Mouse (Mus musculus): ENCODE data around the gene Meis2. TPM values are rescaled to one million over a fixed set of nuclear protein-coding genes. Genes with fewer than 3 reads are reported as not detected.

Meis2 gene
- polyA plus RNA-seq, 1 experiment from 2014 or later: 13.1 TPM

DNA sequence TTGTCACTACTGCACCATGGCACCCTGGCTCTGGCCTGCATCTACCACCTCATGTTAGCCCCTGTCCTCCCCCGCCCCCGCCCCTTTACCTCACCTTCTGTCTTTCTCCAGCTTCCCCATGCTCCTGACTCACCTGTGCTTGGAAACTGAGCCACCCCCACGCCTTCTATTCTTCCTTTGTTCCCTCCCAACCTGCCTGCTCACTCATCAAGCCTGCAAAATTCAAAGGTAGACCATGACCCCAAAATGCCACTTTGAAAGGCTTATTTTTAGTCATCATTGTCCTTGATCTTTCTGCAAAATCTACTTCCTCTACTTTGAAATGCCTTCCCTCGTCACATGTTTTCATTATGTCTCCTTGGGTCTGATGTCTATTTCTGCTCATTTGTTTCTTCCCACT, 77.2 kb downstream of the Meis2 start:
- H3K36me3 ChIP-seq (ENCODE audit: control insufficient read depth, insufficient read depth): no peaks in the 10 kb centered on the region
- H3K27me3 ChIP-seq (replicated peaks; ENCODE audit: control insufficient read depth, insufficient read depth, low read length): no peaks in the 10 kb centered on the region
- no peak overlapping the region for H3K4me2 ChIP-seq (replicated peaks; ENCODE audit: low read depth)
- no peak overlapping the region for H3K9ac ChIP-seq (ENCODE audit: low read depth, low read length)
- no peaks in the 10 kb centered on the region for H3K9me3 ChIP-seq (ENCODE audit: control insufficient read depth)
- no peak overlapping the region for H3K27ac ChIP-seq (ENCODE audit: low read depth, low read length)
- no peak overlapping the region for H3K4me3 ChIP-seq (ENCODE audit: low read depth, low read length)
- TF ChIP-seq CTCF (IDR thresholded peaks at IDR 0.05; ENCODE audit: low read depth): no peak
- no peak for ATAC-seq
- WGBS: 93% methylated on average over 4 of the region's 4 CpGs
- H3K4me1 ChIP-seq (replicated peaks; ENCODE audit: control insufficient read depth, insufficient read depth, low read length): no peaks in the 10 kb centered on the region

DNA sequence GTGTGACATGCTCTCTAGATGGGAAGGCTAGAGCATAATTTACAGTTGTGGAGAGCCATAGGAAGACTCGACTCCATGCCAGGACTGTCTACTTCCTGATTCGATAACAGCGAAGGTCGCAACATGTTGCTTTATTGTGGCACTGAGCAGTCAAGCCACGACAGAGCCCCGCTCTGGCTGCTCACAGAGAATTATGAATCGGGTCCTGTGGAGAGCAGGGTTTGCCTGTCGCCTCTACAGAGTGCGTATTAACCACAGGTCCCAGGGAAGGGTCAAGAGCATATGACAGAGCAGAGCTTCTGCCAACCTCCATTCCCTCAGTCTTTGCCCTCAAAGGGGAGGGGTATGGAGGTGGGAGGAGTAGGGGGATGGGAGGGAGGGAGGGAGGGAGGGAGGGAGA, 80.7 kb downstream of the Meis2 start:
- Histone ChIP-seq H3K4me1 (replicated peaks; ENCODE audit: control insufficient read depth, insufficient read depth, low read length) (no peaks in the 10 kb centered on the region), H3K36me3 (ENCODE audit: control insufficient read depth, insufficient read depth) (no peaks in the 10 kb centered on the region), H3K4me2 (replicated peaks; ENCODE audit: low read depth) (peak overlapping the region; percentile 38), H3K27ac (ENCODE audit: low read depth, low read length) (no peak overlapping the region), H3K27me3 (replicated peaks; ENCODE audit: control insufficient read depth, insufficient read depth, low read length) (no peaks in the 10 kb centered on the region), H3K4me3 (ENCODE audit: low read depth, low read length) (no peak overlapping the region), H3K9ac (ENCODE audit: low read depth, low read length) (no peak overlapping the region), H3K9me3 (ENCODE audit: control insufficient read depth) (no peaks in the 10 kb centered on the region)
- WGBS: 45% methylated on average over 9 of the region's 9 CpGs
- peak; percentile 77 for ATAC-seq
- no peak for TF ChIP-seq CTCF (IDR thresholded peaks at IDR 0.05; ENCODE audit: low read depth)

DNA sequence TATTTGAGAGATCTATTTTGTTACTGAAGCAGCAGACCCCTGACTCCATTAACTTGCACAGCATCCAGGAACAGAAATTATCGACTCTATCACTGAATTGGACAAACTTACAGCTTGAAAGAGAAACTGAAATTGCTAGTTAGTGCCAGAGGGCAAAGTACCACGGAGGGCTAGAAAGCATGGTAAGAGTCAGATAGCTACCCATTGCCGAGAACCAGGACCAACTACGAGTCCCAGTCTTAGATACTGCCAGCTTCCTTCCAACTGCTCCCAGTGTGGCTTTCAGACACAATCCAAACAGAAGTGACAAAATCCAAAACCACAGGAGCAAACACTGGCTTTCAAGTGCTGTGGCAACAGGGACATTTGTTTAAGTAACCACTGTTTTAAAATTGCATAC, 81.2 kb downstream of the Meis2 start:
- no peaks in the 10 kb centered on the region for H3K4me1 ChIP-seq (replicated peaks; ENCODE audit: control insufficient read depth, insufficient read depth, low read length)
- TF ChIP-seq CTCF (IDR thresholded peaks at IDR 0.05; ENCODE audit: low read depth): no peak
- H3K4me3 ChIP-seq (ENCODE audit: low read depth, low read length): no peak overlapping the region
- H3K27me3 ChIP-seq (replicated peaks; ENCODE audit: control insufficient read depth, insufficient read depth, low read length): no peaks in the 10 kb centered on the region
- 49% methylated on average over 4 of the region's 4 CpGs for WGBS
- H3K36me3 ChIP-seq (ENCODE audit: control insufficient read depth, insufficient read depth): no peaks in the 10 kb centered on the region
- no peak overlapping the region for H3K27ac ChIP-seq (ENCODE audit: low read depth, low read length)
- no peaks in the 10 kb centered on the region for H3K9me3 ChIP-seq (ENCODE audit: control insufficient read depth)
- peak; percentile 75; the same call in 1 of the 2 replicates for ATAC-seq
- no peak overlapping the region for H3K9ac ChIP-seq (ENCODE audit: low read depth, low read length)
- peak overlapping the region; percentile 38 for H3K4me2 ChIP-seq (replicated peaks; ENCODE audit: low read depth)

DNA sequence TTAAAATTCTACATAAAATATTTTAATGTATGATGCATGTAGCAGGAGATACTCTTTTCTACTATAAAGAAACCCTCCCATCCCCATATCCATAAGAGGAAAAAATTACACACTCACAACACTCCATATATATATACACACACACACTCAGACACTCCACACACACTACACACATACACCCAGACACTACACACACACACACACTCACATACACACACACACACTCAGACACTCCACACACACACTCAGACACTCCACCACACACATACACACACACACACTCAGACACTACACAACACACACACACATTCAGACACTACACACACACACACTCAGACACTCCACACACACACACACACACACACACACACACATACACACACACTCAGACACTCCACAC, 85.1 kb downstream of the Meis2 start:
- H3K27me3 ChIP-seq (replicated peaks; ENCODE audit: control insufficient read depth, insufficient read depth, low read length): no peaks in the 10 kb centered on the region
- no peaks in the 10 kb centered on the region for H3K4me1 ChIP-seq (replicated peaks; ENCODE audit: control insufficient read depth, insufficient read depth, low read length)
- H3K4me3 ChIP-seq (ENCODE audit: low read depth, low read length): no peak overlapping the region
- H3K9me3 ChIP-seq (ENCODE audit: control insufficient read depth): no peaks in the 10 kb centered on the region
- TF ChIP-seq CTCF (IDR thresholded peaks at IDR 0.05; ENCODE audit: low read depth): no peak
- H3K9ac ChIP-seq (ENCODE audit: low read depth, low read length): no peak overlapping the region
- no peak overlapping the region for H3K27ac ChIP-seq (ENCODE audit: low read depth, low read length)
- no peak overlapping the region for H3K4me2 ChIP-seq (replicated peaks; ENCODE audit: low read depth)
- H3K36me3 ChIP-seq (ENCODE audit: control insufficient read depth, insufficient read depth): no peaks in the 10 kb centered on the region
- no peak for ATAC-seq

DNA sequence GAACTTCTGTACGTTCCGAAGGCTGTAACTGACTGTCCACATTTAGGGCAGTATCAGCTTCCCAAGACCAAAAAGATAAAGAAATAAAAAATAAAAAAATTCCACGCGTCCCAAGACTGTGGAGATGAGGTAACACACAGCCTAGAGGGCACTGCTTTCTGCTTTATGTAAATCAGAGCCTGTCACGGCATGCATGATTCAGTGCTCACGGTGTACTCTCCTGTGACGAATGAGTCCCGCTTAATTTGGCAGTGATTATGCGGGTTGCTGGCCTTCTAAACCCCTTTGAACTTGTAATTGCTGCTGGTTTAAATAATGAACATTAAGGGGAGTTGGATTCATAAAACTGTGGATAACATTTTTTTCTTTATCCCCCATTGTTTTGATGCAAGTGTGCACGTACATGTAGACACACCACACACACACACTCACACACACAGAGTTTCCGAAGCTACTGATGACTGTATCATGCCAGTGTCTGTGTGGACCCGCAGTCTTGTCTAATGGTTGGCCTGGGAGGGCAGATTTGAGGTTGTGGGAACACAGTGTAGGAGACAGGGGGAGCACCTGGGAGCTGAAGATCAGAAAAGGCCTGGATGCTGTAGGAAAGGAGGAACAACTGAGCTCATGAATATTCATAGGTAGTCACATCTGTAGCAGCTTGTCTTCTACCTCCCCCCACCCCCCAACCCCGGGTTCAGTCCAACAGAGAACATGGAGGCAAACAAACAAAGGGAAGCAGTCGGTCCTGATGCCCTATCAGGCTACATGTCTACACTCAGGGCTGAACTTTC, 85.8 kb downstream of the Meis2 start:
- TF ChIP-seq CTCF (IDR thresholded peaks at IDR 0.05; ENCODE audit: low read depth): no peak
- no peak for ATAC-seq
- 76% methylated on average over 14 of the region's 14 CpGs for WGBS

DNA sequence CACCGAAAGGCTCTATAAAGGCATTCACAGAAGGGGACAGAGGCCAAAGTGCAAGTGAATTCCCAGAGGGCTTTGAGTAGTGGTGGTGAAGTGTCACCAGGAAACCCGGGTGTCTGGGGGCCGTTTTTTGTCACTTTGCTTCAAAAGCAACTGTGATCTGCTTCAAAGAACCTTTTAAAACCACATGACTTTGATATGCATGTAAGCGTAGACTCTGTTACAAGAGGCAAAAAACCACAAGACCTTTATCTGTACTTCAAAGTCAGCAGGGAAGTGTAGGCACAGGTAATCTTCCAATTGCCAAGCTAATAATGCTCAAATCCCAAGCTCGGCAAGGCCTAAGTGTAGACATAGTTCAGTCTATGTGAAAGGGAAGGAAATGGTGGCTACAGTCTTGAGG, 87.0 kb downstream of the Meis2 start:
- Histone ChIP-seq H3K27me3 (replicated peaks; ENCODE audit: control insufficient read depth, insufficient read depth, low read length) (no peaks in the 10 kb centered on the region), H3K9me3 (ENCODE audit: control insufficient read depth) (no peaks in the 10 kb centered on the region), H3K4me1 (replicated peaks; ENCODE audit: control insufficient read depth, insufficient read depth, low read length) (no peaks in the 10 kb centered on the region), H3K4me3 (ENCODE audit: low read depth, low read length) (no peak overlapping the region), H3K27ac (ENCODE audit: low read depth, low read length) (no peak overlapping the region), H3K4me2 (replicated peaks; ENCODE audit: low read depth) (no peak overlapping the region), H3K36me3 (ENCODE audit: control insufficient read depth, insufficient read depth) (no peaks in the 10 kb centered on the region), H3K9ac (ENCODE audit: low read depth, low read length) (no peak overlapping the region)
- no peak for TF ChIP-seq CTCF (IDR thresholded peaks at IDR 0.05; ENCODE audit: low read depth)
- ATAC-seq: no peak
- 57% methylated on average over 5 of the region's 5 CpGs for WGBS

More for the DNA sequence above, 85.8 kb downstream of the Meis2 start:
- H3K36me3 ChIP-seq (ENCODE audit: control insufficient read depth, insufficient read depth): no peaks in the 10 kb centered on the region
- H3K4me3 ChIP-seq (ENCODE audit: low read depth, low read length): no peak overlapping the region
- no peaks in the 10 kb centered on the region for H3K4me1 ChIP-seq (replicated peaks; ENCODE audit: control insufficient read depth, insufficient read depth, low read length)
- H3K27ac ChIP-seq (ENCODE audit: low read depth, low read length): no peak overlapping the region
- no peak overlapping the region for H3K9ac ChIP-seq (ENCODE audit: low read depth, low read length)
- H3K4me2 ChIP-seq (replicated peaks; ENCODE audit: low read depth): no peak overlapping the region
- H3K9me3 ChIP-seq (ENCODE audit: control insufficient read depth): no peaks in the 10 kb centered on the region
- H3K27me3 ChIP-seq (replicated peaks; ENCODE audit: control insufficient read depth, insufficient read depth, low read length): no peaks in the 10 kb centered on the region
